Mouse (Mus musculus) G1E-ER4 (cell line): ENCODE data around the gene Upk1b. TPM values are rescaled to one million over a fixed set of nuclear protein-coding genes. Genes with fewer than 3 reads are reported as not detected.

Experiments
- GATA1 ChIP-seq: IDR thresholded peaks from one replicate; pipeline ENCODE4 v1.8.0; 2012; ENCODE audit warnings: low read length, inconsistent platforms
- polyA plus RNA-seq: library from polyadenylated mRNA; stranded (reverse); fragments of >175 nt; gene quantifications from 2 replicates; pipeline ENCODE4 v1.2.3, GENCODE M21; 2012

Upk1b gene
- polyA plus RNA-seq = not detected in 2 replicates

GRCm38 (mm10) chr16:38800091-38800490 is at the start of gene Upk1b:
Gene Upk1b, minus strand, starts transcription at chr16:38800328.
- TF ChIP-seq GATA1 = no peak

- TF ChIP-seq GATA1 = no peak
Measured at GRCm38 (mm10) chr16:38828649-38829048, 28.5 kb upstream of the Upk1b start, which contains the start of gene 4930435E12Rik. Gene 4930435E12Rik, minus strand, starts transcription at chr16:38828749.

- no peak for TF ChIP-seq GATA1
Measured at GRCm38 (mm10) chr16:38812521-38812920, 12.4 kb upstream of the Upk1b start.

DNA sequence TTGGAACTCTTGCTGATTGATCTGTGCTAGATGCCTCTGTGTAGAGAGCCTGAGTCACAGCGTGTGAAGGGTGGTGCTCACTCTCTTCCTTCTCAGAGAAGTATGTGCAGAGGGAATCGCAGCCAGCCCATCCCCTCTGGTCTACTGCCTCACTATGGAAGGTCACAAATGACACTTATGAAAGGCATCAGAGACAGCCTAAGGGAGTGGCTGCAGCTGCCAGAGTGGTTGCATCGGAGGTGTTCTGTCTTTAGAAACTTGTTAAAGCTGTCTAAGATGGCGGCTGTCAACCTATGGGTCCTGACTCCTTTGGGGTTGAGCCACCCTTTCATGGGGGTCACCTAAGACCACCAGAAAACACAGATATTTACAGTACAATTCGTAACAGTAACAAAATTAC is 10.1 kb upstream of the Upk1b start:
- no peak for TF ChIP-seq GATA1

DNA sequence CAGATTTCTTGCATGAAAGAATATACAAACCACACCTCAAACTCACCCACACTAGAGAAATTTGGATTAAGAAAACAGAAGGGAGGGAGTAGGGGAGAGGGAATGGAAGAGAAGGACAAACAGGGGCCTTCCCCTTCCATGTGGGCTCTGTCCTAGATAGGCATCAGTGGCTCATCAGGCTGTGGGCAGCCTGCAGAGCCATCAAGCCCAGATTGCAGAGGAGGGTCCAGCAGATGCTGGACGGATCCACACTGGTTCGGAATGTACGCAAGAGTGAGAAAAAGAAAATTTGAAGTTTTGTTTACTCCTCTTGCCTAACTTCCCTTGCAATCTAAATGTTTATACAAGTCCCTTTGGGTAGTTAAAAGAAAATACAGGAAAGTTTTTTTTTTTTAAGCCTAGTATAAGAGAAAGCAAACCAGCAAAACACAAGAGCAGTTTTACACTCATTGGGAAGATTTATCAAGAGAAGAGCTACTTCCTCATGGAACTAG is 1.1 kb downstream of the Upk1b start:
- no peak for TF ChIP-seq GATA1

GRCm38 (mm10) chr16:38793120-38793519 is 7.0 kb downstream of the Upk1b start:
- no peak for TF ChIP-seq GATA1

- TF ChIP-seq GATA1 = no peak
Measured at GRCm38 (mm10) chr16:38789966-38790365, 10.2 kb downstream of the Upk1b start.

DNA sequence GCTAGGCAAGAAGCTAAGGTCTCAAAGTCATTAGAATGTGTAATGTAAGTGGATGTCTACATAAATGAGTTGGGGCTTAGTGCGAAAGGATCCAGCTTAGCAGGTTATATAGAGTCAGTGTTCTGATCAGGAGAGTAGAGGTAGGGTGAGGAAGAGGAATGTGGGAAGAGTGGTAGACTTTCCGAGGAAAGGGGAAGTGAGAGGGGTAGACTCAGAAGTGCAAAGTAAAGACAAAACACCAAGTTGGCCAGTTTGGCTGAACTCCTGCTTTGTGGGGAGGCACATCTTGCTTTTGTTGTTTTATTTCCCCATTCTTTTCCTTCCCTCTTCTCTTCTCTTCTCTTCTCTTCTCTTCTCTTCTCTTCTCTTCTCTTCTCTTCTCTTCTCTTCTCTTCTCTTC is 11.1 kb downstream of the Upk1b start:
- TF ChIP-seq GATA1 = no peak

- no peak for TF ChIP-seq GATA1
Measured at GRCm38 (mm10) chr16:38785301-38785700, 14.8 kb downstream of the Upk1b start.

DNA sequence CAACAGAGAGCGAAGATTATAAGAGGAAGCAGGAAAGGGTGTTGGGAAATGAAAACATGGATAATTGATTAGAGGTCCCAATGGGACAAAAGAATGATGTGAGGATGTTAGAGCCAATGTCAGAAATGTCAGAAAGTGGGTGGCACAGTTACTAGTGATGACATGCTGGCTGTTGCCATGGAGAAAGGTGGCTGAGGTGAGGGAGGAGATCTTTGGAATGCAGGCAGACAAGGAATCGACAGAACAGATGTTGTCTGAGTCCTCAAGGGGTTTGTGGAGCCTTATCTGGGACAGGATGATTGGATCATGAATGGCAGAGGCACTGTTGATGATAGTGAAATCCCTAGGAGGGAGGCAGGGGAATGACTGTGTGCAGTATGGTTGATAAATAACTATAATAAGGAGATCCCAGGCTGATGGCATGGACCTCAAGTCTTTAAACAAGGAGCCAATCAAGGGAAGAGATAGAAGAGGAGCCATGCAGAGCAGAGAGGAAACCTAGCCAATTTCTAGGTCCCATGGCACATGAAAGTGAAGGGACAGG is 17.5 kb downstream of the Upk1b start:
- TF ChIP-seq GATA1 = no peak

DNA sequence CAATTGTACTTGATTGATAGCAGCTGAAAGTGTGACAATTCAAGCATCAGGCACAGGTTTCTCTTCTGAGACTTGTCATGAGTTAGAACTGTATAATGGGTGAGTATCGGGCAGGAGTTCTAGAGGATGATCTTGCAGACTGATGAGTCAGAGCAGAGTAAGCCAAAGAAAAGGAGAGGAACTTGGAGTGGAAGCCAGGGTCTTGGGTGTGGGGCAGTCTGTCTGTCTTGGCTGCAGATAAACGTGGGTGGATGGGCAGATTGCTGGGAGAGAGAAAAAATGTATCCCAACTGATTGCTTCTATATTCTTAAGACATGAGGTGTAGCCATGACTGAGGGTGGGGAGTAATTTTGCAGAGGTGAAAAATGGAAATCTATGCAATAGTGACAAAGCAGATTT is 18.2 kb downstream of the Upk1b start:
- TF ChIP-seq GATA1 = no peak

DNA sequence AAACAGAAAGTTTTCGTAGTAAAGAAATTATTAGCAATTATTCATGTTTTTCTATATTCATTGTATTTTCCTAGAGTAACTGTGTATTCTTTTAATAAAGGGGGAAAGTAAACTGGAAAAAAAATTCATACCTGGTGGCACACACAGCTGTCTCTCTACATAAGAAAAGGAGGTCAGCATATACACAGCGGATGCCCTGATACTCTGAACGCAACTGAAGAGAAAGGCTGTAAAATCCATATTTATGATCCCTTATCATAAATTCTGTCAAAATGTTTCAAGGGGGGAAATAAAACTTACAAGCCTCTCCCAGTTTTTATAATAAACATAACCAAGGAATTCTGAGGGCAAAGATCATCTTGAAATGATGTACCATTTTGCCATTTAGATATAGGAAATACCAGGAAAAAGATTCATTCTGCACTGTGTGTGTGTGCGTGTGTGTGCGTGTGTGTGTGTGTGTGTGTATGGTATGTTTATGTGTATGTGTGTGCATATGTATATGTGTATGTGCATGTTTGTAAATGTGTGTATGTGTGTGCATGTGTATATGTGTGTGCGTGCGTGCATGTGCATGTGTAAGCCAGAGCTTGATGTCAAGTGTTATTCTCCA is 19.1 kb downstream of the Upk1b start:
- no peak for TF ChIP-seq GATA1

GRCm38 (mm10) chr16:38776342-38776741 is 23.8 kb downstream of the Upk1b start:
- TF ChIP-seq GATA1 = no peak

GRCm38 (mm10) chr16:38774964-38775746 is 25.0 kb downstream of the Upk1b start:
- TF ChIP-seq GATA1 = no peak

- no peak for TF ChIP-seq GATA1
Measured at GRCm38 (mm10) chr16:38772906-38773496, 27.1 kb downstream of the Upk1b start.

GRCm38 (mm10) chr16:38771145-38771544 is 29.0 kb downstream of the Upk1b start:
- no peak for TF ChIP-seq GATA1
